Comparison of ENCODE assay signal across 23 mouse cellular contexts in genomic region chr9:40448646-40449243, GRCm38 (mm10).
DNase-seq lines count a peak whose midpoint lies in the region; ATAC-seq and TF ChIP-seq lines count a peak whose summit lies in the region.
"Had no signal": no experiment of that assay in that cellular context is flagged by ENCODE, and none has a peak within 500 bp of the region (broad histone marks: within the 10 kb centered on the region; RNA-seq: fewer than 3 reads in every experiment).

No protein-coding gene starts in this region.

- no peak for TF ChIP-seq POLR2A in myocyte (IDR thresholded peaks at IDR 0.05; ENCODE audit: insufficient read length, low read depth)

- no peak overlapping the region for H3K4me3 ChIP-seq in myocyte
- no peak overlapping the region for H3K4me3 ChIP-seq in kidney, embryonic 16.5 days (ENCODE audit: low read length)
- H3K4me3 ChIP-seq: embryonic facial prominence, embryonic 10.5 days; gastrocnemius, adult 2 months; heart, embryonic 10.5 days; hindbrain, embryonic 12.5 days; intestine, embryonic 15.5 days had no signal

- H3K36me3 ChIP-seq in myocyte (ENCODE audit: control insufficient read depth, insufficient read depth): no peaks in the 10 kb centered on the region
- H3K36me3 ChIP-seq in kidney, embryonic 16.5 days (ENCODE audit: insufficient read depth, low read length): no peaks in the 10 kb centered on the region
- H3K36me3 ChIP-seq: embryonic facial prominence, embryonic 10.5 days; heart, embryonic 10.5 days; hindbrain, embryonic 12.5 days; intestine, embryonic 15.5 days had no signal

- H3K27me3 ChIP-seq in myocyte (ENCODE audit: control insufficient read depth, insufficient read depth, insufficient read length): no peaks in the 10 kb centered on the region
- H3K27me3 ChIP-seq in kidney, embryonic 16.5 days (ENCODE audit: insufficient read depth, low read length): no peaks in the 10 kb centered on the region
- H3K27me3 ChIP-seq: hindbrain, embryonic 12.5 days; intestine, embryonic 15.5 days had no signal

- H3K9ac ChIP-seq in kidney, embryonic 16.5 days (replicated peaks; ENCODE audit: low read length): no peak overlapping the region
- H3K9ac ChIP-seq: hindbrain, embryonic 12.5 days; intestine, embryonic 15.5 days had no signal

- no peaks in the 10 kb centered on the region for H3K9me3 ChIP-seq in kidney, embryonic 16.5 days (ENCODE audit: low read length)
- H3K9me3 ChIP-seq: embryonic facial prominence, embryonic 10.5 days; heart, embryonic 10.5 days; hindbrain, embryonic 12.5 days; intestine, embryonic 15.5 days had no signal

- ATAC-seq in CD4-positive, CD25-positive, alpha-beta regulatory T cell, adult 4 months: peak; percentile 53
- ATAC-seq in activated CD4-positive, CD25-positive, alpha-beta regulatory T cell, adult 4 months: peak; percentile 54
- no peak for ATAC-seq in kidney, embryonic 16.5 days (ENCODE audit: low FRiP score, low TSS enrichment)
- ATAC-seq: forebrain, embryonic 14.5 days; hindbrain, embryonic 16.5 days; intestine, embryonic 15.5 days had no signal

- peaks cover 7% of the 10 kb centered on the region; the same call in 1 of the 2 replicates for H3K4me1 ChIP-seq in kidney, embryonic 16.5 days (ENCODE audit: insufficient read depth, low read length)
- H3K4me1 ChIP-seq: hindbrain, embryonic 12.5 days had no signal

- no peak overlapping the region for H3K27ac ChIP-seq in kidney, embryonic 16.5 days (ENCODE audit: low read length)
- H3K27ac ChIP-seq: embryonic facial prominence, embryonic 10.5 days; gastrocnemius, adult 2 months; heart, embryonic 10.5 days; hindbrain, embryonic 12.5 days; intestine, embryonic 15.5 days had no signal

- H3K79me2 ChIP-seq in myocyte (ENCODE audit: control insufficient read depth, insufficient read depth): peaks cover 51% of the 10 kb centered on the region

- peak; percentile 57 for DNase-seq in CD4-positive helper T cell, adult 2 months (ENCODE audit: low read depth, low spot score)
- no peak for DNase-seq in cerebellum, adult 9-11 months
- no peak for DNase-seq in cerebellum, adult 18-20 months
- DNase-seq in right cerebral cortex, adult 18-20 months: no peak
- DNase-seq: adrenal gland, adult 8-10 months; B cell, adult 2 months; cerebellum, adult 11 months; cerebellum, adult 9-10 months; gastrocnemius, adult 2 months; gastrocnemius, postnatal 25 days; heart, adult 11 months; heart, postnatal 10 days; heart, postnatal 4 days had no signal

- no peak overlapping the region for H3ac ChIP-seq in myocyte (ENCODE audit: control insufficient read depth, insufficient read length)

- peak overlapping the region; percentile 68 for H3K4me2 ChIP-seq in myocyte (ENCODE audit: low read depth)
- H3K4me2 ChIP-seq in kidney, embryonic 16.5 days (replicated peaks; ENCODE audit: low read depth, low read length): no peak overlapping the region
- H3K4me2 ChIP-seq: hindbrain, embryonic 12.5 days; intestine, embryonic 15.5 days had no signal

- WGBS in kidney, embryonic 16.5 days: 93% methylated on average over 2 of the region's 2 CpGs

TF ChIP-seq in myocyte, 11 proteins besides CTCF, POLR2A, EP300 and RAD21:
- TF ChIP-seq SRF (IDR thresholded peaks at IDR 0.05; ENCODE audit: control insufficient read depth, insufficient read length, low read depth) (no peak), REST (IDR thresholded peaks at IDR 0.05; ENCODE audit: insufficient read depth, insufficient read length) (no peak), CEBPB (IDR thresholded peaks at IDR 0.05; ENCODE audit: insufficient read depth, poor library complexity, severe bottlenecking) (no peak), MYOG (IDR thresholded peaks at IDR 0.05; ENCODE audit: control insufficient read depth in 1 of 3, insufficient read depth in 1 of 3, insufficient read length in 2 of 3, low read depth in 2 of 3) (no peak), TCF3 (IDR thresholded peaks at IDR 0.05; ENCODE audit: insufficient read length, low read depth) (no peak), USF1 (IDR thresholded peaks at IDR 0.05; ENCODE audit: low read depth) (no peak), MAX (IDR thresholded peaks at IDR 0.05; ENCODE audit: low read depth) (no peak), MYOD1 (IDR thresholded peaks at IDR 0.05; ENCODE audit: control insufficient read depth in 1 of 3, insufficient read length in 2 of 3, low read depth in 2 of 3) (no peak), POLR2AphosphoS2 (IDR thresholded peaks at IDR 0.05; ENCODE audit: insufficient read length, low read depth) (no peak), TCF12 (IDR thresholded peaks at IDR 0.05; ENCODE audit: insufficient read depth, poor library complexity, severe bottlenecking) (no peak), E2F4 (IDR thresholded peaks at IDR 0.05; ENCODE audit: insufficient read depth) (no peak)
TF ChIP-seq in myocyte: peak in this region for 0.
